Mouse (Mus musculus) left cerebral cortex, postnatal 10 days (tissue): ENCODE measurements around the gene Ubc. TPM values are rescaled to one million over a fixed set of nuclear protein-coding genes. Genes with fewer than 3 reads are reported as not detected.
"Not testable (repeated sequence)": the region's sequence is repeated elsewhere in the genome, so short reads cannot be mapped to it uniquely, and the experiment has no call there.

Source experiments
- DNase-seq, 2 experiments: peaks; one replicate each; pipeline ENCODE4 v3.0.0; 2021 to 2022; ENCODE audit warnings: low spot score in 2 of 2, mixed read lengths in 1 of 2; ENCODE audit errors: extremely low spot score in 1 of 2
- intact Hi-C: fragments of 180-260 bp; cut with DNase I; formaldehyde crosslinking; loops from one replicate; pipeline ENCODE4 v1.15.1; 2025
- total RNA-seq, 2 experiments: library from RNA; stranded (reverse); gene quantifications; 2 replicates each; pipeline ENCODE4 v1.2.3; 2021

The Ubc gene
- total RNA-seq, result 100 to 1,000 TPM; 831 to 842 TPM

DNA sequence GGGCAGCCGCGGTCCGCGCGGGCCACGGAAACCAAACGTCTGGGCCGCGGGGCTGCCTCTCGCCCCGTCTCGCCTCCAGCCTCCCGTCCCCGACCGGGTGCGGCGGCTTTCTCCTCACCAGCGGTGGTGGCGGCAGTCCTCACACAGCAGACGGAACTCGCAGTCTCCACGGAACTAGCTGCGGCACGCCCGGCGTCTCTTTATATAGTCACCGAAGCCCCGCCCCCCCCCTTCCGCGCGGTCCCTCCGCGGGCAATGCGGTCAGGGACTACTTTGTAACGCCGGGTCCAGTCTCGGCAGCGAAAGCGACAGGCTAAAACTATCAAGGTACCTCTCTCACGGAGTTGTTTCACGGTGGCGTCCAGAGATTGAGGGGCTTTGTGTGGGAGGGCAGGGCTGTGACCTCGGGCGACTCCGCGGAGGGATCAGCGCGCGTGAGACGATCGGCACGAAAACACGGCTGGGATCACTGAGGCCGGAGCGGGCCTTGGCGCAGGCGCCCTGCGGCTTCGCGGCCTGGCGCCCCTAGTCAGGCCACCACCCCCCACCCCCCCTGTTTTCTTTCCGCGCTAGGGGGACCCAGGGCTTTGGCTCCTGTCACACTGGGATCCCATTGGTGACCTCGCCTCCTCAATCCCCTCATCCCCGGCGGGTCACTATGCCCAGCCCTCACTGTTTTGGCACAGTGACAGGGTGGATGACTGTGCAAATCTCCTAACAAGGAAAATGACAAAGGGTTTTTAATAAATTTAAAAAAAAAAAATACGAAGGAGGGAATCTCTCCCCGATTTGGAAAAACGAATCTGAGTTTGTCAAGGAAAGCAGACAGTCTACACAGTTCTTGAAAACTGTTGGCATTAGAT lies at the start of gene Ubc:
Gene Ubc (minus strand): TSS at position 624 of the 863 bp plus-strand sequence.
- intact Hi-C loops, result no loop called here

DNA sequence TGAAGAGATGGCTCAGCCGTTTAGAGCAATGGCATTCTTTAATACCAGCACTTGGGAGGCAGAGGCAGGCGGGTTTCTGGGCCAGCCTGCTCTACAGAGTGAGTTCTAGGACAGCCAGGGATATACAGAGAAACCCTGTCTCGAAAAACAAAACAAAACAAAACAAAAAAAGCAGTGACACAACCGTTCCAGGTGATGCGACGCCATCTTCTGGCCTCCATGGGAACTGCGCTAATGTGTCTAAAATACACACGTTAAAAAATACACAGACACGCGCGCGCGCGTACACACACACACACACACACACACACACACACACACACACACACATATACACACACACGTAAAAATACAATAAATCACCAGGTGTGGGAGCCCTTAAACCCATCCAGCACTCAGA lies 44.3 kb upstream of the Ubc start:
- DNase-seq, intact Hi-C loops: not testable (repeated sequence)

More for the DNA sequence above, at the start of gene Ubc:
- DNase-seq, result peak; percentile 81 to 91

DNA sequence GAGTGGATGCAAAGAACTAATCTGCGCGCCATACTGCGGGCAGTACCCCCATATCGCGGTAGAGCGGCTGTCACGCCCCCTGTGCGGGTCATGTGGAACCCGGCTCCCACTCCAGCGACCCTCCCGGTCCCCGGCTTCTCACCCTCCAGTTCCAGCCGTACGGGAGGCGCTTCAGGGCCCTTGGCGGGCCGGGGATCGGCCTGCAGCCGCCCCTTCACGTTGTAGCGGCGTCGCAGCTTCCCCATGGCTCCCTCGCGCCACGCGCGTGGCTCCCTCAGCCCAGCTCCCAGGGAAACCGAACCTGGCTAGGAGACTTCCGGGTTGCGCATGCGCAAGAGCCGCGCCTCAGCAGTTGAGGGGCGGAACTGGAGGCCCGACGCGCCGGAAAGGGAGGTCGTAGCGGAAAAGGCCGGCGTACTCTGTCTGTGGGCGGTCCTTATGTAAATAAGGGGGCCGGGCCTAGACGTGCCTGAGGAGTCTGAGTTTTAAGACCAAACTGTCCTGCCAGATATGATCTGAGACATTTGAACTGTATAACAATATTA lies 43.9 kb upstream of the Ubc start, which contains the start of gene Dhx37:
Gene Dhx37 (minus strand): TSS at position 329 of the 545 bp plus-strand sequence.
- intact Hi-C loops, result no loop called here
- DNase-seq, result peak; percentile 92 to 97

DNA sequence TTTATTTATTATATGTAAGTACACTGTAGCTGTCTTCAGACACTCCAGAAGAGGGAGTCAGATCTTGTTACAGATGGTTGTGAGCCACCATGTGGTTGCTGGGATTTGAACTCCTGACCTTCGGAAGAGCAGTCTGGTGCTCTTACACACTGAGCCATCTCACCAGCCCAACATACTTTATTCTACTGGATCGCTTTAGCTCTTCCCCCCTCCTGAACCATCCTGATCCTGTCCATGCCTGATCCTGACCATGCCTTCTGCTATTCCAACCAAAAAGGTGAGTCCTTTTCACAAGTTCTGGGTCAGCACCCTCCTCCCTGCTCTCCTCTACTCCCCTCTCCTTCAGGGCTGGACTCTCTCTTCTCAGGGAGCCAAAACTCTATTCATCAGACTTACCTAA lies 42.3 kb upstream of the Ubc start:
- DNase-seq, intact Hi-C loops: not testable (repeated sequence)

DNA sequence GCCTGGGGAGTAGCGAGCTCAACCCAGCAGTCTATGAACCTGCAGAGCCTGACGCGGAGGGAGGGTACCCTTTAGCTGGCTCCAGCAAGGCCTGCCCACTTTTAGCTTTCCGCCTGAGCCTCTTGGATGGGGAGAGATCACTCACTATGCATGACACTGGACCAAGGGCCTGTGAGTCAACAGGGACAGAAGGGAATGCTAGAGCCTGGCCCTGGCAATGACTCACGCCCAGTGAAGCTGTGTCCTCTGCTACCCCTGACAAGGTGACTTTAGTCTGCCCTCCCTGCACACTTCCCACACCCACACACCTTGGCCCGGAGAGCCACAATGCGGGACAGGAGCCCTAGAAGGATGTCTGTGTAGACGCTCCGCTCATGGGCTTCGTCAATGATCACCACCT lies 36.3 kb upstream of the Ubc start:
- intact Hi-C loops, result no loop called here
- DNase-seq, result no peak

DNA sequence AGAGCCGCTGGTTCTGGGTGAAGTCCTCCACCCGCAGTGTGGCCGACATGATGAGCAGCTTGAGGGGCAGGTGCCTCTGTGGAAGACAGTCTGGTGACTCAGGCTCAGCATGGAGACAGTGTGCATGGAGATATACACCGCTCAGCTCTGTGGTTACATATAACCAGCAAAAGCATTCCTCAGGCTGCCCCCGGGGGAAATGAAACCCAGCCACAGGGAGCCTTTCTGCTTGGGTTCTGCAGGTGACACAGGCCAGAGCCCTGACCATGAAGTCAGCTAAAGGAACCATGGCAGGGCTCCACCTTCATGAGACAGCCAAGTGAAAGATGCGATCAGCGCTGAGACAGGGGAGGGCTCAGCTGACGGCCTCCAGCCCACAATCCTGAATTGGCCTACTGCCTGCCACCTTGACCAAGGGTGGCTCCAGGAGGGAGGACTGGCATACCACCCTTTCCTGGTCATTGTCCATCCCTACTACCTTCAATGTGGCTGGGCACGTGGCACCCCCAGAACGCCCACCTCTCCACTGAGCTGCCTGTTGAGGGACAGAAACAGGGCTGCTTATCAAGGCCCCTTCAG lies 35.8 kb upstream of the Ubc start:
- intact Hi-C loops, result no loop called here
- peak in 1 of 2 experiments; percentile 21 for DNase-seq

DNA sequence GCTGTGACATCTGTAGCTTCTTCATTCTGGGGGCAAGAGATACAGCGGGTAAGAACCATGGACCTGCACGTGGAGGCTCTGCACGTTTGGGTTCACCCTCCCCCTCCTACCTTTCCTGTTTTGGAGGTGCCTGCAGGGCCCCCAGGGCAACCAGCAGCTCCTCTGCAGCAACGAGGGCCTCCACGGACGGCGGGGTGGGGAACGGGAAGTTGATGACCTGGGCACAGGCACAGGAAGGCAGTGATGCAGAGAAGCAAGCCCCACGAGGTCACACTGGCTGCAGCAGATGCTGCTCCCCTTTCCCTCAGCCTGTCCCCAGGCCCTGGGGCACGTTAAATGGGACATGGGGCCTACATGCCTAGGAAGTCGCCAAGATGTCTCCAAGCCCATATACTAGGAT lies 29.1 kb upstream of the Ubc start:
- intact Hi-C loops, result no loop called here
- peak in 1 of 2 experiments; percentile 20 for DNase-seq

DNA sequence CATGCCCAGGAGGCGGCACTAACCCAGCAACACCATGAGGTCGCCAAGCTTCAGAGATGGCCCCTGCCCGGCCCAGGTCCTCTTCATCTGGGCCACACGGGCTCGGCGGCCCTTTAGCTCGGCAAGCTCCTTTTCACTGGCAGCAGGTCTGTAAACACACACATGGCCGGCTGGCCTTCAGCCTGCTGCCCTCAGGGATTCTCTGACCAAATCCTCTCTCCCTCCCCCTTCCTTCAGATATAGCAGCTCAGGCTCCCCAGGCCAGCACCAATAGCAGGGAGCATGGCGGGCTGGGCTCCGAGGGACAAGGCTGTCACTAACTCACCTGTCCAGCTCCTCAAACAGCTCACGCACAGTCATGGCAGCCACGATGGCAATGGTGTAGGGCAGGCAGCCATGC lies 28.6 kb upstream of the Ubc start:
- intact Hi-C loops, result no loop called here
- DNase-seq, result peak in 1 of 2 experiments; percentile 27

DNA sequence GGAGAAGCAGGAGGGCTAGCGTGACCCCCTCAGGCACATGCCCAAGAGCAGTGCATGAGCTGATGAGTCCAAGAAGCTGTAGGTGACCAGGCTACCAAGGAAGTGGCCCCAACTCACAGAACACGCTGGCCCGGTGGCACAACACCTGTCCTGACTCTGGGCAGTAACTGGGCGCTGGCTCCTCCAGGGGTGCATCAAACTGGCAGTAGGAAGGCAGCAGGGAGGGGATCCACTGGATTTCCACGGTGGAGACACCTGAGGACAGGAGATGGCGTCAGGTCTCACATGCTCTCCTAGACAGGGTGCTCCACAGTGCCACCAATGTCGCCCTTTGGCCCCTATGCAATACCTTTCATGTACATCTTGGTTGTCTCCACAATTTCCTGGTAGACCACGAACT lies 26.2 kb upstream of the Ubc start:
- peak in 1 of 2 experiments; percentile 24 for DNase-seq
- intact Hi-C loops, result no loop called here

DNA sequence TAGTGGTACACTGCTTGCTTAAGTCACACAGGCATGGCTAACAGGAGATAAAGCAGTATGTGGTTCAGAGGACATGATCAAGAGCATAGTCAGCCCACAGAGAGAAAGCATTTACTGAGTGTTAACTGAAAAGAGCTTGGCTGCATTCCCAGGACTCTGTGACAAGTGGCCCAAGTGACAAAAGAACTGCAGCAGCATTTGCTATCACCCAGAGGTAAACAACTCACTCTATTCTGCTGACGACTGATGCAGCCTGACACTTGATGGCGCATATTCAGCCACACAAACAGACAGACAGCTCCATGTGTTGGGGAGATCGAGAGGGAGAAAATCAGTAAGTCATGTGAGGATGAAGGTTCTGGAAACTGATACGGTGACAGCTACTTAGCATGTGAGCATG lies 23.8 kb upstream of the Ubc start:
- intact Hi-C loops, result no loop called here
- DNase-seq, result no peak

DNA sequence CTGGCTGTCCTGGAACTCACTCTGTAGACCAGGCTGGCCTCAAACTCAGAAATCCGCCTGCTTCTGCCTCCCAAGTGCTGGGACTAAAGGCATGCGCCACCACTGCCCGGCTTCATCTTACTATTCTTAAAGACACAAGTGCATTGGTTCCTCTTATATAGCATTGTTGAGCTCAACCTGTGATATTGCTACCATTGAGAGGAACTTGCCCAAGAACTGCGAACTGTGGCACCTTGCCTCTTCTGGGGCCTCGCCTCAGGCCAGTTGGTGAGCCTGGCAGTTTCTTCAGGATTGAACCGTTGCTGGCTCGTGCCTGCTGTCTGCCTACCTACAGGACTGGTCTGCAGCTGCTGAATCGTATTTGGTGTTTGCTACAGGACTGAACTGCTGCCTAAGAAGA lies 22.5 kb upstream of the Ubc start:
- intact Hi-C loops, DNase-seq: not testable (repeated sequence)

DNA sequence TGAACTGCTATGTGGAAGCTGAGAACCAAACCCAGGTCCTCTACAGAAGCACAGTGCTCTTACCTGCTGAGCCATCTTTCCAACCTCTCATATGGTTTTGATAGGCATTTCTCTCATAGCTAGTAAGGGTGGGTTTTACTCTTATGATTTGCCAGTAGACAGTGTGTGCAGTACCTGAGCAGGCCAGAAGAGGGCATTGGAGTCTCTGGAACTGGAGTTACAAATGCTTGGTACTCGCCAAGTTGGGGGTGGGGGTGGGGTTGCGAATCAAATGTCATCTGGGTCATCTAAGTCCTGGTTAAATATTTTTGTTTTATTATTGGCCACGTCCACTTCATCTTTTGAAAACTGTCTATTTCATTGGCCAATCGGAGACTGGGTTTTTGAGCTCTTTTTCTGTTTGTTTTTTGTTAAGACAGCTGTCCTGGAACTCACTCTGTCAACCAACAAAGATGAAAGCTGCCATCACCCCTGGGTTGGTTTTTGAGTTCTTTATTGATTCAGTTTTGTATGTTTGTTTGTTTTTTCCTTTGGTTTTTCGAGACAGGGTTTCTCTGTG lies 22.0 kb upstream of the Ubc start:
- peak; percentile 58 to 77 for DNase-seq
- intact Hi-C loops, result no loop called here

DNA sequence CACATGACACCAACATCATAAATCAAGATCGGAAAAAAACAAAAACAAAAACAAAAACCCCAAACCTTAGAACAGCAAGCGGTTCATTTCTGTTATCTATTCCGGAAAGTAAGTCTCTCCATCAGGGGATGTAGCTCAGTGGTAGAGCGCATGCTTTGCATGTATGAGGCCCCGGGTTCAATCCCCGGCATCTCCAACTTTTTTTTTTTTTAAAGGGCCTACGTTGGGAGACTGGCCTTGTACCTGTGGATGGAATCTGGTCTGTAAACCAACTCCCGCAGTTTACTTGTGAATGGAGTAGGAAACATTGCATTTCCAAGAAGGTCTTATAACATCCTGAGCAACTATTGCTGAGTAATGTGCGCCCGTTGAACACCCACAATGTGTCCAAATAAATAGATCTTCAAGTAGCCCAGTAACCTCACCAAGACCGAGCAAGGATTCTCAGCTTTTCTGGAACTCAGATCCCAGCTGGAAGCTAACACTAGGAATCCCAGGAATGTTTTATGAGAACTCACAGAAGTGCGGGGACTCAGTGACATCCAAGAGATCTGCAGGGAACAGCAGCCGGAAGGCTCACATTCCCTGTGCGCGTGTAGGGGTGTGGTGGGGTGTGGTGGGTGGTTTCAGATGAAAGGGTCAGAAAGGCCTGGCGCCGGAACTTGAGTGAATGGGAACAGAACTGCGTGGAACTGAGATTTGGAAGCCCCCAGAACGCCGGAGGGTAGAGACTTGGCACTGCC lies 19.5 kb upstream of the Ubc start:
- intact Hi-C loops, result no loop called here
- DNase-seq, result peak in 1 of 2 experiments; percentile 47

DNA sequence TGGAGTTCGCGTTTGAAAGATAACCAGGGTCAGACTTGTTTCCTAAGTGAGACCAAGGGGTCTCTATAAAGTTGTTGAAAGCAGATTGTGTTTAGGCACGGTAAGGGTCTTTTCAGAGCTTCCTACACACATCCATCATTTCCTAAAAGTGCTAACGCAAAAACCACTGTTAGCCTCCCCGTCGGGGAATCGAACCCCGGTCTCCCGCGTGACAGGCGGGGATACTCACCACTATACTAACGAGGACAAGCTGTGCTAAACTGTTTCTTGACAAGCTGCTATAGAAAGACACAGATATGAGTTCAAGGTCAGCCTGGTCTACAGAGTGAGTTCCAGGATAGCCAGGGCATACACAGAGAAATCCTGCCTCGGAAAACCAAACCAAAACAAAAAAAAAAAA lies 18.8 kb upstream of the Ubc start:
- intact Hi-C loops, result no loop called here
- DNase-seq, result peak; percentile 84 to 85

DNA sequence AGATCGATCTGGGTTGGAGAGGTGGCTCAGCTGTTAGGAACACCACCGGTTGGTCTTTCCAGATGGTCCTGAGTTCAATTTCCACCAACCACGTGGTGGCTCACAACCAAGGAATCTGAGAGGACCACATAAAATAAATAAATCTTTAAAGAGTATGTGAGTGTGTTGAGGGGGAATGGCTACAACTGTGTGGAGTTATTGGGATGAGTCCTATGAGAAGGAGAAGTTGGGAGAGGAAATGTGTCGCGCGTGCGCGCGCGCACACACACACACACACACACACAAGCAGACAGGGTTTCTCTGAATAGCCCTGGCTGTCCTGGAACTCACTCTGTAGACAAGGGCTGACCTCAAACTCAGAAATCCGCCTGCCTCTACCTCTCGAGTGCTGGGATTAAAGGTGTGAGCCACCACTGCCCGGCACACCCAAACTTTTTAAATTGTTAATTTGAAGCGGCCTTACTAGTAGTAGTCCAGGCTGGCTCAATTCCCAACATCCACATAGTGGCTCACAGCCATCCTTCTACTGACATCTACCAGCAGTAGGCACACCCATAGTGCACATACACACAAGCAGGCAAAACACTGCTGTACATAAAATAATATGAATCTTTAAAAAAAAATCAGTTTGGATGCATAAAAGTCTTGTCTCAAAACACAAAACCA lies 18.0 kb upstream of the Ubc start:
- intact Hi-C loops, result no loop called here
- no peak for DNase-seq

DNA sequence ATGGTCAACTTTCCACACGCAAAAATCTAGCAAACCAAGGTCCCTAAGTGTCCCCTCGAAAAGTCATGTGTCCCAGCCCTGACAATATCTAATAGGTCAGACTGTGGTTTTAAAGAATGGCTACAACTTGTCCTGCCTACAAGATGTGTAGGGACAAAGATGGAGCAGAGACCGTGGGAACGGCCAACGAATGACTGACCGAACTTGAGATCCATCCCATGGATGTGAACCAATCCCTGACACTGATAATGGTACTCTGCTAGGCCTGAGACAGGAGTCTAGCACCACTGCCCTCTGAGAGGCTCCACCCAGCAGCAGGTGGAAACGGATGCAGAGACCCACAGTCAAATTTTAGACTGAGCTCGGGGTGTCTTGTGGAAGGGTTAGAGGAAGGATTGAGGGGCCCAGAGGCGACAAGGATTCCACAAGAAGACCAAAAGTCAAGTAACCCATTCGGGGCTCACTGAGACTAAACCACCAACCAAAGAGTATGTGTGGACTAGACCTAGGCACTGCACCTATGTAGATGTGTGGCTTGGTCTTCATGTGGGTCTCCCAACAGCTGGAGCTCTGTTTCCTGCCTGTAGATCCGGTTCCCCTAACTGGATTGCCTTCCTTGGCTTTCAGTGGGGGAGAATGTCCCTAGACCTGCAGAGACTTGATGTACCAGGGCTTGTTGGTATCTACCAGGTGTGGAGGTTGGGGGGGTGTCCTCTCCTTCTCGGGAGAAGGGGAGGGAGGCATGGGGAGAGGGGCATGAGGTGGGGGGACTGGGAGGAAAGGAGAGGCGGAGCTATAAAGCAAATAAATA lies 17.2 kb upstream of the Ubc start:
- intact Hi-C loops, result no loop called here
- no peak for DNase-seq

DNA sequence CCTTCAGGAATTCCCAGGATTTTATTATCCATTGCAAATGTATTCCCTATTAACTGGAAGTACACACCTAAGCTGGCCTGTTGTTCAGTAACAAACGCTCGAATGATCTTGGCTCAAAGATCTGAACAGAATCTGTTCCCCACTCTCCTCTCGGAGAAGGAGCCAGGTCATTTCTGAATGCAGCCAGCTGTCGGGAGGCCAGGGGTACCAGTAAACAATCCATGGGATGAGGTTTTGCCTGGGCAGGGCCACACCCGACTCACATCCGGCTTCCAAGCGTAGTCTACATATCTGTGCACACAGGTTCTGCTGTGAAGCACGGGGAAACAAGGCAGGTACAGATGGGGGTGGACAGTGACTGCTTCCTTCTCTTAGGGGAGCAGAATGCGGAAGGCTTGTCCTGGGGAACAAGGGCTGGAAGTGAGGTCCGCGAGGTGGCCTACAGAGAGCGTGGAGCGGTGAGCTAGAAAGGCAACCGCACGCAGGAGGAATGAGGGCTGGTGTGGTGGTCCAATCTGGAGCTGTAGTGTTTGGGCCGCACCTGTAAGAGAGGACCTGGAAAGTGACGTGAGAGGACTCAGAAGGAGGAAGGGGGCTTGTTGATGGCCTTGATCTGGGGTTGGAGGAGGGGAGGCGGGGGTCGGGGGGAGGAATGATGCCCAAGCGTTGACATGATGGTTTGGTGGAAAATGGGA lies 16.5 kb upstream of the Ubc start:
- peak; percentile 50 to 65 for DNase-seq
- intact Hi-C loops, result no loop called here
